Mouse (Mus musculus) liver, adult 2 months (tissue): ENCODE measurements at regions not wholly inside any gene's neighbourhood (a gene's known extent, or its start where the extent isn't known, plus 50 kb on each side); places are given as distances from the start of the nearest gene placed in this dataset.

Experiments used
- CTCF ChIP-seq: fragments of 200-500 bp; IDR thresholded peaks from 2 replicates; pipeline ENCODE4 v1.5.1; 2011; ENCODE audit warnings: low read depth, low read length, control low read depth
- POLR2A ChIP-seq: fragments of 200-500 bp; IDR thresholded peaks from 2 replicates; pipeline ENCODE4 v1.6.1; 2011; ENCODE audit warnings: low read length, control low read depth; ENCODE audit not compliant: insufficient read depth; ENCODE audit errors: extremely low read depth

DNA sequence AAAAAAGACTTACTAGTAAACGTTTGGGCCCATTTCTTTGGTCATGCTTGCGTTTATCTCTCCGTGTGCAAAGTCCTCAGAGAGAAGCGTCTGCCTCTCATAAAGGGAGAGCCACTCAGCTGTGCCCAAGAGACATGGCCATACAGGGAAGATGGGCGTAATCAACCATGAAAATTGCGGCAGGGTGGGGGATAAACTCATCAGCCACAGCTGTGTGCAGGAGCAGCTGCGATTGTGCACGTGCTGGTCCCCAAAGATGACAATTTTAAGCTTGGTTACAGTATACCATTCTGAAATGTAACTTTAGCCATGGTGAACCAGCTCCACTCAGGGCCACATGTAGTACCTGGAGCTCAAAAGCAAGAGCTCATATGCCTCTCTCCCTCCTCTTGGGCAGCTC is 106.1 kb upstream of the Ldah start:
- TF ChIP-seq CTCF, result no peak
- TF ChIP-seq POLR2A, result no peak
